Mouse (Mus musculus): Measurements from ENCODE around the gene Mrpl11. TPM values are rescaled to one million over a fixed set of nuclear protein-coding genes. Genes with fewer than 3 reads are reported as not detected.
"Not testable (repeated sequence)": the region's sequence is repeated elsewhere in the genome, so short reads cannot be mapped to it uniquely, and the experiment has no call there.

The Mrpl11 gene
- total RNA-seq (2021): 10 to 100 TPM; 60.2 to 61.9 TPM
- long read RNA-seq, experiment 1, transcript Mrpl11-201 (5 exons, 3,045 nt): major isoform, 36 of 40 reads
- long read RNA-seq, experiment 1, partial matches to known transcripts: 2 of 40 reads
- long read RNA-seq, experiment 1, other reads (novel, unspliced or antisense): 1 of 40 reads
- long read RNA-seq, experiment 2, transcript Mrpl11-201 (5 exons, 3,045 nt): major isoform, 23 of 28 reads
- long read RNA-seq, experiment 2, partial matches to known transcripts: 2 of 28 reads
- long read RNA-seq, experiment 2, other reads (novel, unspliced or antisense): 1 of 28 reads

DNA sequence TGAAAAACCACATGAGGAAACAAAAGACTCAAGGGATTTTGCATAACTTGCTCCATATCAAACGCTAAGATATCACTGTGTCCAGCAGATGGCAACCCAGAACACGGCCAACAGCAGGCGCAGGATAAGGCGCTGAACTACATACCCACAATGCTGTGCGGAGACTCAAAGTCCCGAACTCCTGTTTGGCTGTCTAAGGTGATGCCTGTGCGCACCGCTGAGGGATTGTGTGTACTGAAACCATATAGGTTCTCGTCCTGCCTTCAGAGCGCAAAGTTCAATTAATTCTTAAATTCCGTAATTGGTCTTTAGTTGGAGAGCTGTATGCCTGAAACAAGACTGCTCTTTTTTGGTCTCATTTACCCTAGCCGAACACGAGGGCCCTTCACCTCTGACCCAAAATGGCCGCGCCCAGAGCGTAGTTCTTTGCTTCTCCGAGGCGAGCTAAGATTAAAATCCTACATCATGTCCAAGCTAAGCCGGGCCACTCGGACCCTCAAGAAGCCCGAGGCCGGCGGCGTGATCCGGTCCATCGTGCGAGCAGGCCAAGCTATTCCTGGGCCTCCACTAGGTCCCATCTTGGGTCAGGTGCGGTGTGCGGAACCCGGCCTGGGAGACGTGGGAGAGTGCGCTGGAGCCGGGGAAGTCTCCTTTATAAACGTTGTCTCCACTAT lies at the start of gene Mrpl11:
Mrpl11 (plus strand) TSS at position 220 of the 674 bp plus-strand sequence.
- intact Hi-C loops (cut with DNase I): loop anchor here (5.0 kb wide), 1 partner anchor 40 kb away; no protein-coding TSS in a partner anchor
- DNase-seq (ENCODE audit: low spot score in 2 of 2): peak; percentile 92 to 96

DNA sequence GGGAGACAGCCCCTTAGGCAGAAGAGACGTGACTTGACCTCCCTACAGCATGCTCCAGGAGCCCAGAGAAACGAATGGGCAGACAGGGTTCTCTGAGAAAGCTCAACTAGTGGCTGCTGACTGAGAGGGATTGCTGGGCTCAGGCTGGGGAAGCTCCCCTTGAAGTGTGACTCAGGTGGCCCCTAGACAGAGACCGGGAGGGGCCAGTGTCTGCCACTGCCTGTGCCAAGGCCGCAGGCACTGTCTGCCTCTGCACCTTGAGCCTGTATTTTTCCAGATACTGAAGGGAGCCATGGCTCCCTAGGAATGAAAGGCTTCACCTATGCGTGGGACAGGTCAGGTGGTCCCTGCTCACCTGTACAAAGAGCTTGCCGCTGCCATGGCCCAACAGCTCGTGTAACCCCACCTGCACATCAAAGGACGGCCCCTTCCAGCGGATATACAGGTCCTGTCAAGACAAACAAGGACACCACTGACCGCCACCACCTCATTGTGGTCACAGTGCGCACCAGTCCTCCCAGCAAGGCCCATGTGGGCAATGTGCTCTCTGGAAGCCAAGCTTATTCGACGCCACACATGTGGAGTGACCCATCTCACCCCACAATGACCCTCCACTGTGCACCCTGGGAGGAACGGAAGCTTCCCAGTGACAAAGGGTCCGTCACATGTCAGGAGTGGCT lies 45.9 kb upstream of the Mrpl11 start:
- no peak for DNase-seq (ENCODE audit: low spot score in 2 of 2)
- intact Hi-C loops (cut with DNase I): no loop called here

DNA sequence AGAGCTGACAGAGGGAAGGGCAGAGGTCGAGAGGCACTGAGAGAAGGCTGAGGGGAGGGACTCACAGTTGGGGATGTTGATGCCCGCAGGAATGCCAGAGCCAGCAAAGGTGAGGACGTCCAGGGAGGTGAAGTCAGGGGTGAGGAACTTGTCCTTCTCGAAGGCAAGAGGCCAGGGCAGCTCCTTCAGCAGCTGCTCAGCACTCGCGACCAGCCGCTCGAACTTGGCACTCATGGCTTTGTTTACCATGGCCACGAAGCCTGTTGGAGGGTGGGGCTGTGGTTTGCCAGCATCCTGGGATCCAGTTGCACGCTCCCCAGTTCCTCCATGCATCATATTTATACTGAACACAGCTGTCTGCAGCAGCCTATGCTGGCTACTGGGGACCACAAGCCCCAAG lies 45.1 kb upstream of the Mrpl11 start:
- intact Hi-C loops (cut with DNase I): no loop called here
- DNase-seq (ENCODE audit: low spot score in 2 of 2): no peak

- intact Hi-C loops (cut with DNase I): no loop called here
- DNase-seq (ENCODE audit: low spot score in 2 of 2): no peak
Observed at GRCm38 (mm10) chr19:4919652-4920051, 42.3 kb upstream of the Mrpl11 start.

- DNase-seq (ENCODE audit: low spot score in 2 of 2): no peak
- intact Hi-C loops (cut with DNase I): no loop called here
Observed at GRCm38 (mm10) chr19:4925121-4925860, 36.7 kb upstream of the Mrpl11 start.

DNA sequence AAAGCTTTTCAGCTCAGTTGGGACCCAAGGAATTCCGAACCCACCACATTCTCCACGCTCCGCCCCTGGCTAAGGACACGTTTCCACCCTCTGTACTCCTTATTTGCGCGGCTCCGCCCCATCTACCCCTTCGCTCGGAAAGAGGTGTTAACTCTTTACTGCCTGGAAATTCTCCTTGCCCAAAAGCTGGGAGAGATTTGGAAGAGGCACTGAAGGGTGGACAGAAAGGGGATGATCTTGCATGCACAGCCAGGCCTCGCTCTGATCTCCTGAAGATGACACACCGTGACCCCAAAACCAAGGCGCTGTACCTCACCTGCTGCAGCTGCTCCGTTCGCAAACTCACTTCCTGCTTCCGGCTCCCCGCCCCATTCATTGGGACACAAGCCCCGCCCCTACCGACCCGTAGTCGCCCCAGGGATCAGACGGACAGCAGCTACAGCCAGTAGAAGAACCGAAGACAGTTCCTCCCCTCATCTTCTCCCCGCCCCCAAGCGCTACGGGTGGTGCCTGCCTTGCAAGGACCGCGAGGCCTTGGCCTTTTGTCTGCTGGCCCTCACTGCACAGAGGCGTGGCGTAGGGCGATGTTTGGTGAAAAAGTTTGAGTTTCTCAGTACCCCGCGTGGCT lies 33.9 kb upstream of the Mrpl11 start, which contains the start of gene Dpp3:
Dpp3 (minus strand) TSS at position 384 of the 628 bp plus-strand sequence.
- intact Hi-C loops (cut with DNase I): no loop called here
- peak; percentile 98 for DNase-seq (ENCODE audit: low spot score in 2 of 2)

DNA sequence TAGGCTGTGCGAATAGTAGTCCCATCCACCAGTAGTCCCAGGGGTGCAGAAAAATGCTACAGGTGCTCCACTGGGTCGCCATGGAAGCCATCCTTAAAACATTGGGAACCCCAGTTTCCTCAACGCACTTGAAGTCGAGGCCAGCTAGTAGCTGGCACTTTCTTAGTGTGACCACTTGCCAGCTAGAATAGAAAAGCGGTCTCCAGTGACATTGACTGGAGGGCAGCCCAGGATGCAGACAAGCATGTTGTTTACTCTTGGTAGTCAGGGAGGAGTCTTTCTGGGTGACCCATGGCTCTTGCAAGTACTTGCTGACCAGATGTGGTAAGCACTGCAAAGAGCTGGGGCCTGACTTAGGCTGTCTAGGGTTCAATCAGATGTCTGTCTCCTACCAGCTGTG lies 33.2 kb upstream of the Mrpl11 start:
- intact Hi-C loops (cut with DNase I): no loop called here
- peak in 1 of 2 experiments; percentile 32 for DNase-seq (ENCODE audit: low spot score in 2 of 2)

DNA sequence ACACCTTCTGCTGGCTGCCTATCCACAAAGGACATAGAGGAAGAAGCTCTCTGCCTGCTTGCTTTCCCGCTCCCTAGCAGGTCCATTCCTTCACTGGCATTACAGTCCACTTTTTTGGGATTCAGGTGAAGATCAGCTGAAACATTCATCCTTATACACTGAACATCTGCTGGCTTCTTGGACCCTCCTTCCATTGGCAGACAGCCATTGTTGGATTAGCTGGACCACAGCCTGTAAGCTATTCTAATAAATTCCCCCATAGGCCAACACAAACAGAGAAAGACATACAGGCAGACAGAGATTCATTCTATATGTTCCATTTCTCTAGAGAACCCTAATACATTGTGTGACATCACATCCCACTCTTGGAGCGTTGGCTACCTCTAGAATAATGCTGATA lies 25.1 kb upstream of the Mrpl11 start:
- intact Hi-C loops (cut with DNase I): no loop called here
- DNase-seq (ENCODE audit: low spot score in 2 of 2): no peak

DNA sequence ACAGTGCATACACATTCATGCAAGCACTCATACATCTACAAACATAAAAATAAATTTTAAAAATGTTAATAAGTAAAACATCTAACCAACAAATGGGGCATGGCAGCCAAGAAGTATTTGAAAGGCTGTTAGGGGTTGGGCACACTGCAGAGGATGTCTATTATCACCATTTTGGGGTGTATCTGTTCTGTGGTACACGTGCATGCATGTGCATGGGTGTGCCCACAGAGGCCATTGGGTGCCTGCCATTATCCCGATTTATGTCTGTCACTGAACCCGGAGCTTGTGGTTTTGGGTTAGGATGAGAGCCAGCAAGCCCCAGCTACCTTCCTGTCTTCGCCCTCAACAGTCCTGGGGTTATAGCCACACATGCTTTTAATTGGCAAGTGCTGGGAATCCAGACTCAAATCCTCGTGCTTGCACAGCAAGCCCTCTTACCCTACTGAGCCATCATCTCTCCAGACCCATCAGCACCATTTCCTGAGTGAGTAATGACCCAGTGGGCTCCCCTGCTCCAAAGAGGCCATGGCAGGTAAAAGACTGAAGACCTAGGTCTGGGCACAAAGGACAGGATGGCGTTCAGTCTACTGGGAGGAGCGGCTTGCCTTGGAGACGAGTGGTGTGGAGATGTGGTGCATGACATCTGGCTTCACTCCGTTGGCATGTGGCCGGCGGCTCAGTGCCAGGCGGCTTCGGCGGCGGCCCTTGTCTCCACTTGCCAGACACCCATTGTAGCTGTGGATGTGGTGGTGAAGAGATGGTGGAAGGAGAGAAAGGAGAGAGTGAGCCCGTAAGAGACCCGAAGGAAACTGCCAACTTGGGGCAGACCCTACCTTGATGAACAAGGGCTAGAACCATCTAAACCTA lies 24.3 kb upstream of the Mrpl11 start:
- intact Hi-C loops (cut with DNase I): no loop called here
- DNase-seq (ENCODE audit: low spot score in 2 of 2): no peak

- intact Hi-C loops (cut with DNase I): no loop called here
- peak; percentile 77 to 79 for DNase-seq (ENCODE audit: low spot score in 2 of 2)
Observed at GRCm38 (mm10) chr19:4942551-4943252, 19.2 kb upstream of the Mrpl11 start, which contains the start of gene Peli3. Gene Peli3 (minus strand): TSS chr19:4943127.

- intact Hi-C loops (cut with DNase I): no loop called here
- DNase-seq (ENCODE audit: low spot score in 2 of 2): peak in 1 of 2 experiments; percentile 34
Observed at GRCm38 (mm10) chr19:4943253-4943588, 18.7 kb upstream of the Mrpl11 start.

GRCm38 (mm10) chr19:4945540-4945939 lies 16.4 kb upstream of the Mrpl11 start:
- no peak for DNase-seq (ENCODE audit: low spot score in 2 of 2)

GRCm38 (mm10) chr19:4948641-4949040 lies 13.3 kb upstream of the Mrpl11 start:
- DNase-seq (ENCODE audit: low spot score in 2 of 2); intact Hi-C loops (cut with DNase I): not testable (repeated sequence)

More at GRCm38 (mm10) chr19:4945540-4945939, 16.4 kb upstream of the Mrpl11 start:
- intact Hi-C loops (cut with DNase I): no loop called here

- DNase-seq (ENCODE audit: low spot score in 2 of 2): no peak
- intact Hi-C loops (cut with DNase I): no loop called here
Observed at GRCm38 (mm10) chr19:4968236-4968635, 6.3 kb downstream of the Mrpl11 start.

DNA sequence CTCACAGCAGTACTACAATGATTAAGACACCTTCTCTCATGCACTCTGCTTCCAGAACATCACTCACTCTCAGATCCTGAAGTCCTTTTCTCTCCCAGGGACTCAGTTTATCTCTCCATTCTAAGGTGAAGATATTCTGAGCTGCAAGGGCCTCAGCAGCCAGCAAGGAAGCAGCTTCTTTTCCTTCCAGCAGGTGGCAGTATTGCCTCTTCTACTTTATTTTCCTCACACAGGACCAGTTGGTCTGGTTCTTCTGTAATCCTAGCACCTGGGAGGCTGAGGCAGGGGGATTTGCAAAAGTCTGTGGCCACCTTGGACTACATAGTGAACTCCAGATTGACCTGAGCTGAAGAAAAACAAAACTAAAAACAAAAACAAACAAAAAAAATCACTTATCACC lies 19.8 kb downstream of the Mrpl11 start:
- DNase-seq (ENCODE audit: low spot score in 2 of 2): peak; percentile 80
- intact Hi-C loops (cut with DNase I): loop anchor here (1.0 kb wide), 1 partner anchor 21 kb away; no protein-coding TSS in a partner anchor

- DNase-seq (ENCODE audit: low spot score in 2 of 2): peak in 1 of 2 experiments; percentile 74
- intact Hi-C loops (cut with DNase I): no loop called here
Observed at GRCm38 (mm10) chr19:4989013-4989412, 27.1 kb downstream of the Mrpl11 start.

- intact Hi-C loops (cut with DNase I): no loop called here
- DNase-seq (ENCODE audit: low spot score in 2 of 2): peak; percentile 81 to 88
Observed at GRCm38 (mm10) chr19:4989434-4990255, 27.7 kb downstream of the Mrpl11 start.
